Mouse (Mus musculus) embryonic facial prominence, embryonic 13.5 days (tissue): ENCODE data around the gene Lrrn1. TPM values are rescaled to one million over a fixed set of nuclear protein-coding genes. Genes with fewer than 3 reads are reported as not detected.

Experiments used
- ATAC-seq: fragments of 200-750 bp; cut with Nextera tagmentation; 2 replicates; pipeline ENCODE4 v1.8.0; 2017; ENCODE audit warnings: low read depth; ENCODE audit not compliant: insufficient number of reproducible peaks, insufficient read depth, low FRiP score, low TSS enrichment
- H3K27ac ChIP-seq: fragments of 300-500 bp; sonication (generic); 2 replicates; pipeline ENCODE4 v1.5.1; 2015; ENCODE audit warnings: moderate library complexity, mild to moderate bottlenecking, inconsistent platforms
- H3K27me3 ChIP-seq: fragments of 300-500 bp; sonication (generic); 2 replicates; pipeline ENCODE4 v1.6.1; 2015; ENCODE audit warnings: mild to moderate bottlenecking, inconsistent platforms
- H3K36me3 ChIP-seq: fragments of 300-500 bp; sonication (generic); 2 replicates; pipeline ENCODE4 v1.6.1; 2015; ENCODE audit warnings: mild to moderate bottlenecking, inconsistent platforms
- H3K4me1 ChIP-seq: fragments of 300-500 bp; sonication (generic); 2 replicates; pipeline ENCODE4 v1.6.1; 2015; ENCODE audit warnings: inconsistent platforms
- H3K4me2 ChIP-seq: fragments of 300-500 bp; sonication (generic); 2 replicates; pipeline ENCODE4 v1.6.1; 2015; ENCODE audit warnings: moderate library complexity, mild to moderate bottlenecking, inconsistent platforms
- H3K4me3 ChIP-seq: fragments of 300-500 bp; sonication (generic); 2 replicates; pipeline ENCODE4 v1.5.1; 2015; ENCODE audit warnings: mild to moderate bottlenecking, inconsistent platforms
- H3K9ac ChIP-seq: fragments of 300-500 bp; sonication (generic); 2 replicates; pipeline ENCODE4 v1.6.1; 2015; ENCODE audit warnings: mild to moderate bottlenecking, inconsistent platforms
- H3K9me3 ChIP-seq: fragments of 300-500 bp; sonication (generic); 2 replicates; pipeline ENCODE4 v1.6.1; 2016; ENCODE audit warnings: inconsistent platforms
- WGBS: fragments of 180-500 bp; shearing (Covaris S2); methylation state at CpG from one replicate; pipeline ENCODE4 v1.1.7; 2015; ENCODE audit warnings: mixed read lengths; 5-methylcytosine and 5-hydroxymethylcytosine counted together
- polyA plus RNA-seq: library from polyadenylated mRNA; unstranded; fragments of >200 nt; fragmentation: Nextera tagmentation; extraction: Ambion mirVana; gene quantifications from 2 replicates; pipeline ENCODE4 v1.2.1, GENCODE M21; 2015

Lrrn1 gene
- 53.6 and 69.5 TPM in 2 replicates for polyA plus RNA-seq

DNA sequence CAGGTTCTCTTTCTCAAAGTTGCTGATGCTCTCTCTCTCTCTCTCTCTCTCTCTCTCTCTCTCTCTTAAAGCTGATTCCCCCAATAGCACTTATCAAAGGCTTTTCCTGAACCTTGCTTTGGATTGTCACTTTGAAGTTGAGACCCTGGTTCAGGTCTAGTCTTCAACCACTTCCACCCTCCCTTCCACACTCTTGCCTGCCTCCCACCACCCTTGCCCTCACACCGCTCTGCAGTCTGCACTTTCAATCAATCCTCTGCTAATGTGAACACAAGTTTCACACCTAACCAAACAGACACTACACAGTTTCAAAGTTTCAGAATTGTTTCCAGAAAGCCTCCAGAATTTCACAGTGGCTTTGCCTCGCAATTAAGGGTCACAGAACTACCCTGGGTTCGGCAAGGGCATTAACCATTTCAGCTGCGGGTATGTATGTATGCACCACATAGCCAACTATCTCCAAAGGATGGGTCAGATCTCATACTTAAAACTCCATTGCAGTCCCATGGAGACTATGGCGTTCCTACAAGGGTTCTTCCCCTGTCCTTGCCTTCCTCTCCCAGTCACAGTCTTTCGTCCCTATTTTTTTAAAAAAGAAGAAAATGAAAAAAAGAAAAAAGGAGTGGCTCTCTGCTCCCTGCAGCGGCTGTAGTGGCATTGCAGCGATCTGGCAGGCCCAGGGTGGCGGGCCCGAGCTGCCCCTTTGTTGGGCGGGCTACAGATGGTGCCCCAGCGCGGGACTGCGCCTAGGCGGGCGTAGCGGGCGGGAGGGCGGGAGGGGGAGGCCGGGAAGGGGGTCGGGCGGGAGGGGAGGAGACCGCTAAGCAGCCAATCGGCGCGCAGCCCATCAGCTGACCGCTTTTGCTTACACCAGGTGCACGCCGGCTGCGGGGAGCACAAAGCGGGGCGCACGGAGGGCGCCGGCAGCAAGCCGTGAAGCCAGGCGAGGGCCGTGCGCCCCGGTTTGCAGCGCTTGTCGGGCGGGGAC, at the start of gene Lrrn1:
Lrrn1 (plus strand) TSS at position 892 of the 988 bp plus-strand sequence.
- peaks cover 25% of the 10 kb centered on the region for H3K27me3 ChIP-seq
- no peaks in the 10 kb centered on the region for H3K9me3 ChIP-seq
- peak; percentile 91 for ATAC-seq
- peak within 1 kb of the TSS; percentile 76 for H3K9ac ChIP-seq
- H3K4me2 ChIP-seq, result peak within 1 kb of the TSS; percentile 98
- 4% methylated on average over 29 of the region's 43 CpGs for WGBS
- H3K27ac ChIP-seq, result peak within 1 kb of the TSS; percentile 72
- H3K4me1 ChIP-seq, result peaks cover 17% of the 10 kb centered on the region
- peak within 1 kb of the TSS; percentile 64 for H3K4me3 ChIP-seq
- no peaks in the 10 kb centered on the region for H3K36me3 ChIP-seq

DNA sequence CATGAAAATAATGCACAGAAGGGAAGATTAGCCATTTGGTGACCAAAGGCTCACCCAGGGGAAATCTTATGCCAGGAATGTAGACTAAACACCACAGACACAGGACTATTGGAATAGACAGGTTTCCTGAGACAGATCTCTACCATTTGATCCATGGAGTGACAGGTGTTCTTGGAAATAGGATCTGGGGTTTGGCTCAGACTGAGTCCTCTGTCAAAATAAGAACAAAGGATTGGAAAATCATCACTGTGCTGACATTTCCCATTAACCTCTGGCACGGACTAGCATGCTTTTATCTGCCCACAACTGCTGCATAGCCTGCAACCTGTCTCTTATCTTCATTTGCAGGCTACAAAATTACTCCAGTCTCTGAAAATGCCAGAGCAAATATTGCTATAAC, 35.1 kb upstream of the Lrrn1 start:
- no peak overlapping the region for H3K4me3 ChIP-seq
- H3K4me1 ChIP-seq, result no peaks in the 10 kb centered on the region
- H3K27ac ChIP-seq, result no peak overlapping the region
- H3K4me2 ChIP-seq, result no peak overlapping the region
- ATAC-seq, result no peak
- WGBS, result 27% methylated on average over 1 of the region's 1 CpGs
- no peaks in the 10 kb centered on the region for H3K9me3 ChIP-seq
- H3K36me3 ChIP-seq, result no peaks in the 10 kb centered on the region
- H3K9ac ChIP-seq, result no peak overlapping the region
- no peaks in the 10 kb centered on the region for H3K27me3 ChIP-seq

DNA sequence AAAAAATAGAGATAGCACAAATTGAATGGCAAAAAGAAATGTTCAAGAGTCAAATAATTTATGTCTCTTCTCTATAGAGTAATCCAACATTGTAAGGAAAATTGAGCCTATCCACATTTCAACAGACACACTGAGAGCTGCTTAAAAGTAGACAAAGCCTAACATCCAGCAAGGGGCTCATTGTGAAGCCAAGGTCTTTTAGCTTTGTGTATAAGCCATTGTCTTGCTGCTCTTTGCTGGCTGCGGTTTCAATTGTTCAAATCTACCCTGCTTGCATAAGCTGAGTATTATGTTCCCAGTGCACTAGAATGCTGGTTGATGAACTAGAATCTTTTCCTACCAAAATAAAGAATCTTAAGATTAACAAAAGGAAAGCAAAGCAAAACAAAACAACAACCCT, 33.7 kb upstream of the Lrrn1 start:
- 64% methylated on average over 1 of the region's 1 CpGs for WGBS
- Histone ChIP-seq H3K4me1 (no peaks in the 10 kb centered on the region), H3K4me2 (no peak overlapping the region), H3K36me3 (no peaks in the 10 kb centered on the region), H3K27me3 (no peaks in the 10 kb centered on the region), H3K9ac (no peak overlapping the region), H3K27ac (no peak overlapping the region), H3K9me3 (no peaks in the 10 kb centered on the region), H3K4me3 (no peak overlapping the region)
- no peak for ATAC-seq

DNA sequence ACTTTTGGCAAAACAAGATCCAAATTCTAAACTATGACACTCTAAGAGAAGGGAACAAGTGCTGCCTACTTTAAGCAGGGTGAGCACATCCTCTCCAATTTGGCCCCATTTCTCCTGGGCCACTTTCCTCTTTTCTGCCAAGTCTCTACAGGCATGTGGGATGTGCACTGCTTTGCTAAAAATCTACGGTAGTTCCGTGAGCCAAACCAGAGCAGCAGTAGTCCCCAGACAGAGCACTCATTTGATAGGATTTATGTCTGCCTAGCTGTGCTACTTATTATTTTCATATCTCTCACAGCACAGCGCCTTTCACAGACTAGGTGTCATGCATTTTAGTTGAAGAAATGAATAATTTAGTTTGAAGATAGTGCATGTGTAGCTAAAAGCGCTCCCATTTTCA, 15.9 kb upstream of the Lrrn1 start:
- Histone ChIP-seq H3K36me3 (no peaks in the 10 kb centered on the region), H3K4me3 (no peak overlapping the region), H3K4me2 (no peak overlapping the region), H3K9ac (no peak overlapping the region), H3K27me3 (no peaks in the 10 kb centered on the region), H3K27ac (no peak overlapping the region), H3K9me3 (no peaks in the 10 kb centered on the region), H3K4me1 (no peaks in the 10 kb centered on the region)
- WGBS, result 83% methylated on average over 4 of the region's 4 CpGs
- no peak for ATAC-seq

DNA sequence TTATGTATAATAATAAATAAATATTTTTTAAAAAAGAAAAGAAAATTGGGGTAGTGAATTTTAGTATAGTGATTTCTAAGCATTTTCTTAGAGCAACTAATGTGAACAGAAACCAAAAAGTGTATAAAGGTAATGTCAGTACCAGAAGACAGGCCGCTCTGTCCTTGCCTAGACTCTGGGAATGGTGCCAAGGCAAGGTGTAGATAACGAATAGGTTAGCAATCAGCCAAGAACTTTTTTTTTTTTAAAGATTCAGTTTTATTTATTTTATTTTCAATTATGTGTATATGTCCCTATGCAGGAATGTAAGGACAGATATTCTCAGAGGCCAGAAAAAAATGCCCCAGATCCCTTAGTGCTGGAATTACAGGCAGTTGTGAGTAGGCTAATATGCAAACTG, 5.6 kb upstream of the Lrrn1 start:
- H3K27ac ChIP-seq, result no peak overlapping the region
- no peak overlapping the region for H3K4me3 ChIP-seq
- no peaks in the 10 kb centered on the region for H3K36me3 ChIP-seq
- H3K9ac ChIP-seq, result no peak overlapping the region
- no peaks in the 10 kb centered on the region for H3K27me3 ChIP-seq
- H3K4me1 ChIP-seq, result no peaks in the 10 kb centered on the region
- no peak overlapping the region for H3K4me2 ChIP-seq
- no peaks in the 10 kb centered on the region for H3K9me3 ChIP-seq
- ATAC-seq, result no peak
- WGBS, result 77% methylated on average over 2 of the region's 2 CpGs

DNA sequence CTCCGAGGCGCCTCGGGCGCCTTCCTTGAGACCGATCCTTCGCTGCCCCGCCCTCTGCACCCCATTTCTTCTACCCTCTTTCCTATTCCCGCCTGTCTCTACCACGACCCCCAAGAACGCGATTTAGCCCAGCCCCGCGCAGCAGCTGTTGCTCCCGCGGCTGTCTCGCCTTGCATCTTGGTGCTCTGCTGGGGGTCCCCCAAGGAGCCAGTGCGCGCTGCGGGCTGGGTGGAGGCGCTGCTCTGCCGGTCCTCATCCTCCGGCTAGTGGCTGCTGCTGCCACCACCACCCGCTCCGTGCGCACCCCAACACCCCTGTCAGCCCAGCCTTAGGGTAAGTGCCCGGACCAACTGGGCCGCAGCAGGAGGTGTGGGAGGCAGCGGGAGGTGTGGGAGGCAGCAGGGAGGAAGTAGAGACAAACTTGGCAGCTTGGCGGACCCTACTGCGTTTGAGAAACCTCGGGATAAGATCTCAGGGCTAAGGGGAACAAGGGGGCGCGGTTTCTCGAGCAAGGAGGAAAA, 403 bp downstream of the Lrrn1 start:
- Histone ChIP-seq H3K9me3 (no peaks in the 10 kb centered on the region), H3K4me1 (peaks cover 17% of the 10 kb centered on the region), H3K4me2 (peak overlapping the region; percentile 98), H3K36me3 (no peaks in the 10 kb centered on the region), H3K27me3 (peaks cover 25% of the 10 kb centered on the region), H3K27ac (peak overlapping the region; percentile 72), H3K9ac (peak overlapping the region; percentile 76), H3K4me3 (peak overlapping the region; percentile 64)
- ATAC-seq, result peak; percentile 67
- under 1% methylated on average over 34 of the region's 34 CpGs for WGBS

DNA sequence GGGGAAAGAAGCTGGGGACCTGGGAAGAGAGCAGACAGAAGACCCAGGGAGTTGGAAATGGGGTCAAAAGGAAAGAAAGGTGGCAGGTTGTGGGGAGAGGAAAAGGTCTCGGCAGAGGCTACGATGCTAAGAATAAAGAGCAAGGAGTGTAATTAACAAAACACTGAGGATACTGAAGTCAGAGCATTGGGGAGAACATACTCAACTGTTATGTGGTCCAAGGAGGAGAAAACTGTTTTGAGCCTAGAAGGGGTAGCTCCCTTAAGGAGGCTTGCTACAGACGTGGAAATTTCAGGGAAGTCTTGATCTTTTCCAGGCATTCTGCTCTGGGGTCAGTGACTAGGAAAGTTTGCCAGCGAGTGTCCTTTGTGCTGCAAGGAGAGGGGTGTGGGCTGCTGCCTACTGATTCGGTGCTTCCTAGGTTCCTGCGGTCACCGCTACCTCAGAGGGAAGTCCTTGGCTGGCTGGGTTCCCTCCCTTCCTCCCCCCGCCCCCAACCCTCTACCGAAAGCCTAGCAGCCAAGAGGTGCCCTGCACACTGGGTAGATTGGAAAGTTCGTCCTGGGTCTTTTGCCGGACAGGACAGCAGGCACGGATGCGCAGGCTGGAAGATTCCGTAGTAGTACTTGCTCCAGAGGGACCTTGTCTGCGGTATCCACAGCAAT, 1.2 kb downstream of the Lrrn1 start:
- H3K4me1 ChIP-seq, result peaks cover 17% of the 10 kb centered on the region
- no peaks in the 10 kb centered on the region for H3K36me3 ChIP-seq
- H3K27me3 ChIP-seq, result peaks cover 25% of the 10 kb centered on the region
- H3K4me2 ChIP-seq, result peak overlapping the region; percentile 98
- peak overlapping the region; percentile 76 for H3K9ac ChIP-seq
- ATAC-seq, result no peak; the same call in 1 of the 2 replicates
- 3% methylated on average over 15 of the region's 15 CpGs for WGBS
- H3K9me3 ChIP-seq, result no peaks in the 10 kb centered on the region
- H3K4me3 ChIP-seq, result peak overlapping the region; percentile 64
- peak overlapping the region; percentile 72; the same call in 1 of the 2 replicates for H3K27ac ChIP-seq

DNA sequence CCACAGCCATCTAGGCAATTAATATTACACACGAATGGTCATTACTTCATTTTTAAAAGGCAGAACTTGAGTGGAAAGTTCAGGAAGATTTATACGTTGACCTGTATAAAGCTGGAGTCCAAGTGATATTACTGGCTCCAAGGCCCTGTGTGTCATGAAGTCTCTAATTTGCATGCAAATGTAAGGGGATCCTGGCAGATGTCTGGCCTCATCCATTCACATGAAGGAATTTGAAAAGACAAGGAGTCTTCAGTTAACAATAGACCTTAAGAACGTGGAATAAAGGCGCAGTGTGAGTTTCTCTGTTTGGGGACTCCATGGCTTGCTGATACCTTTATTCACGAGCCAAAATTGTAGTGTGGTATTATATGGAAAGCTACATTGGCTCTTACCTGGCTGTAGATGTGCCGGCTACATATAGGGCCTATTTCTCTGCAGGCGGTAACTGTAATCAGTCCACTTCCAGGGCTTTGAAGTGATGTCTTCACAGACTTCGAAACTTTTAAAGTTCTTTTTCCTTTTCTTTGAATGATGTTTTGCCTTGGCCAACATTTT, 2.0 kb downstream of the Lrrn1 start:
- Histone ChIP-seq H3K9me3 (no peaks in the 10 kb centered on the region), H3K27ac (no peak overlapping the region), H3K4me1 (peaks cover 17% of the 10 kb centered on the region), H3K4me3 (peak overlapping the region; percentile 64), H3K36me3 (no peaks in the 10 kb centered on the region), H3K27me3 (peaks cover 25% of the 10 kb centered on the region), H3K4me2 (peak overlapping the region; percentile 98), H3K9ac (no peak overlapping the region)
- ATAC-seq, result no peak
- 32% methylated on average over 8 of the region's 8 CpGs for WGBS

DNA sequence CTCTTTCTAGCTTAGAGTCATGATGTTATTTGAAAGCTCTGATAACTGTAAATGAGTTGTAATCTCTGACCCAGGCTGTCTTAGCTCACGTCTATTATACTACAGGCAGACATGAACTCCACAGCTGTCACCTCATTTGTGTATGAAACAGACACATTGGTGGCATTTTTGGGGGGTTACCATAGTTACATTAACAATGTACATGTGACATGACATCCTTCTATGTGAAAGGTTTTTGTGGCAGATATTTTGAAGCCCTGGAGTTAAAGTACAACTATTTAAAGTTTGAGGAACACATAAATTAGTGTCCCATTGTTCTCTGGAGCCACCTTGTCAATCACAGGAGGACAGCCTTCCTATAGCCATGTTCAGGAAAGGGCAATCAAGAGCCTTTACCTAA, 5.0 kb downstream of the Lrrn1 start:
- peaks cover 17% of the 10 kb centered on the region for H3K4me1 ChIP-seq
- H3K27me3 ChIP-seq, result peaks cover 25% of the 10 kb centered on the region
- H3K27ac ChIP-seq, result no peak overlapping the region
- H3K4me3 ChIP-seq, result no peak overlapping the region
- no peak overlapping the region for H3K4me2 ChIP-seq
- ATAC-seq, result no peak
- WGBS, result 48% methylated on average over 1 of the region's 1 CpGs
- H3K9ac ChIP-seq, result no peak overlapping the region
- H3K9me3 ChIP-seq, result no peaks in the 10 kb centered on the region
- no peaks in the 10 kb centered on the region for H3K36me3 ChIP-seq

DNA sequence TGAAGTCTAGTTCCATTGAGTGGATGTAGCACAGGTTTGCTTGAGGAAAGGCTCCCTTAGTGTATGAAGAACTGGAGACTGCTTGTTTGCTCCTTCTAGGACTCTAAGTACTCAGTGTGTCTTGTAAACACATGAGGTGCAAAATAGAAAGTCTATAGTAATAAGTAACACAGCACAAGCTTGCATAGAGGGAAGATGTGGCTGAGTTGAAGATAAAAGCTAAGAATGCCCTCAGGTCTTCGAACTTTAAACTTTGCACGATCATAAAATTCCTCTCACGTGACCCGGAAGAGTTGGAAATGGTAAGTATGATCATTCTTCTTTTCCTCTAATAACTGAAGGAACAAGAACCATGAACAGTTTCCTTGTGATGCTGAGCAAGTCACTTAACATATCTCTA, 7.1 kb downstream of the Lrrn1 start:
- no peak overlapping the region for H3K4me3 ChIP-seq
- no peak overlapping the region for H3K4me2 ChIP-seq
- no peaks in the 10 kb centered on the region for H3K9me3 ChIP-seq
- WGBS, result 82% methylated on average over 4 of the region's 4 CpGs
- H3K36me3 ChIP-seq, result no peaks in the 10 kb centered on the region
- ATAC-seq, result no peak
- H3K27me3 ChIP-seq, result peaks cover 12% of the 10 kb centered on the region
- H3K27ac ChIP-seq, result no peak overlapping the region
- H3K9ac ChIP-seq, result no peak overlapping the region
- 0 out of 2 replicates have a peak, but pooled peaks cover under 1% of the 10 kb centered on the region for H3K4me1 ChIP-seq

DNA sequence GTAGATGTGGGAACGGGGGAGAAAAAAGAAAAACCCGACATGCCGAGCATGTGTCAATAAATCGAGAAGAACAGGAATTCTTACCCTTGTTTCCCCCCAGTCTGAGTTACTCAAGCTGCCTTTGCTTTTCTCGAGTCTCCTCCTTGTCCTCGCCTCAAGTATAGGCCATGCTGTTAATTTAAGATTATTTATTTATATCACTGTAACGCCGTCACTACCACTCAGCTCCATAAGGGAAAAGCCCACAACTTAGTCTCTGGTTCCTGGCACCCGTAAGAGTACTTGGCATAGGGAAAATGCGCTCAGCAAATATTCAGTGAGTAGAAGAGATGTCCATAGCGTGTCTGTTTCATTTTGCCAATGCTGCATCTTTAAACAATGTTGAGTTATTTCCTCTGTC, 11.7 kb downstream of the Lrrn1 start:
- H3K9me3 ChIP-seq, result no peaks in the 10 kb centered on the region
- no peak overlapping the region for H3K27ac ChIP-seq
- 87% methylated on average over 11 of the region's 11 CpGs for WGBS
- no peaks in the 10 kb centered on the region for H3K27me3 ChIP-seq
- ATAC-seq, result no peak
- no peak overlapping the region for H3K9ac ChIP-seq
- no peaks in the 10 kb centered on the region for H3K36me3 ChIP-seq
- H3K4me1 ChIP-seq, result no peaks in the 10 kb centered on the region
- H3K4me2 ChIP-seq, result no peak overlapping the region
- no peak overlapping the region for H3K4me3 ChIP-seq
